Mouse (Mus musculus): ENCODE data around the gene Sgk1.

DNA sequence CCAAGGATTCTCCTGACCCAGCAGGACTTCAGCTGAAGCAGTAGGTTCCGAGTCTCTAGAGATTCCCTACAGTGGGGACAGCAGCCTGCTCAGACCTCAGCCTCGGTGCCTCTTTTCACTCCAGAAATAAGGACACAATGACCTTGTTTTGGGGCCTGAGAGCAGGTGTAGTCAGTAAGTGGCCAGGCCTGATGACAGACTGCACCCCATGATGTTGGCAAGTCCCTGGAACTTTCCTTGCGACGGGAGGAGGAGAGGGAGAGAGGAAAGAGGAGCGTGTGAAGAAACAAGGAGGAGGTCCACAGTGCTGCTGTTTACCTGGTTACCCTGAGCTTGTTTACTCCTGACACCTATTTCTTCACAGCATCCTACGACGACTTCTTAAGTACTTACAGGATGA, 9.5 kb downstream of the Sgk1 start:
- TF ChIP-seq GATA1 (IDR thresholded peaks at IDR 0.05; ENCODE audit: borderline replicate concordance, low read length): no peak
- no peak for TF ChIP-seq FLI1 (IDR thresholded peaks at IDR 0.05; ENCODE audit: low read length)

All from megakaryocyte, embryonic 14.5 days (primary cell).